In the genomic region with DNA sequence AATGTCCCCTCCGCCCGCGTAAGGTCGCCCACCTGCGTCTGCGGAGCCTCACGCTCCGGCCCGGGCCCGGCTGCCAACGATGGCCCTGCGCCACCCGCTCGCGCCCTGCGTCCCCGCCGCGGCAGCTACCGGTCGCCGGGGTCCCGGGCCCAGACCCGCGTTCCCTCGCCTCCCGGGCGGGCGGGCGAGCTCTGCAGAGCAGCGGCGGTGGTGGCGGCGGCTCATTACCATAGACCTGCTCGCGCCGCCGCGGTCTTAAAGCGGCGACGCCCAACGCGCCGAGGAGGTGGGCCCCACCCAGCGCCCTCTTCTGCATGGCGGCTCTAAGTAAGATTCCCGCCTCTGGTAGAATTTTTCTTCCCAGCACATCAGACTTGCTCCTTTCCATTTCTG, we compare ENCODE assay signal across 8 mouse cellular contexts. TPM values are rescaled to one million over a fixed set of nuclear protein-coding genes. Genes with fewer than 3 reads are reported as not detected.
DNase-seq lines count a peak whose midpoint lies in the region; ATAC-seq and TF ChIP-seq lines count a peak whose summit lies in the region.

No protein-coding gene starts in this region.

- no peak for TF ChIP-seq CTCF in testis, adult 2 months (IDR thresholded peaks at IDR 0.05; ENCODE audit: control insufficient read depth, insufficient read depth, insufficient replicate concordance, low read depth, low read length)

- WGBS in forebrain, embryonic 16.5 days = under 1% methylated on average over 48 of the region's 48 CpGs
- WGBS in liver, embryonic 16.5 days (ENCODE audit: insufficient replicate concordance) = under 1% methylated on average over 48 of the region's 48 CpGs
- under 1% methylated on average over 48 of the region's 48 CpGs for WGBS in neural tube, embryonic 14.5 days

- H3K9ac ChIP-seq in forebrain, embryonic 16.5 days (replicated peaks; ENCODE audit: low read depth, low read length) = peak overlapping the region; percentile 96
- H3K9ac ChIP-seq in liver, embryonic 16.5 days (ENCODE audit: low read depth, low read length) = peak overlapping the region; percentile 58
- H3K9ac ChIP-seq in neural tube, embryonic 14.5 days (replicated peaks; ENCODE audit: low read depth, low read length) = peak overlapping the region; percentile 93

- peaks cover 13% of the 10 kb centered on the region for H3K9me3 ChIP-seq in forebrain, embryonic 16.5 days (ENCODE audit: control insufficient read depth, low read length)
- peaks cover 8% of the 10 kb centered on the region; the same call in 1 of the 2 replicates for H3K9me3 ChIP-seq in liver, embryonic 16.5 days (replicated peaks; ENCODE audit: control insufficient read depth, low read length)
- no peaks in the 10 kb centered on the region for H3K9me3 ChIP-seq in neural tube, embryonic 14.5 days (ENCODE audit: control insufficient read depth, low read length)

- peaks cover 34% of the 10 kb centered on the region for H3K4me1 ChIP-seq in forebrain, embryonic 16.5 days (replicated peaks; ENCODE audit: control insufficient read depth, insufficient read depth, low read length)
- H3K4me1 ChIP-seq in liver, embryonic 16.5 days (ENCODE audit: control insufficient read depth, low read depth, low read length) = peaks cover 5% of the 10 kb centered on the region
- H3K4me1 ChIP-seq in neural tube, embryonic 14.5 days (ENCODE audit: control insufficient read depth, insufficient read depth, low read length) = peaks cover 30% of the 10 kb centered on the region
- H3K4me1 ChIP-seq in testis, adult 2 months (ENCODE audit: control insufficient read depth, insufficient read depth, low read length) = peaks cover 21% of the 10 kb centered on the region

- no peaks in the 10 kb centered on the region for H3K27me3 ChIP-seq in forebrain, embryonic 16.5 days (replicated peaks; ENCODE audit: control insufficient read depth, insufficient read depth, low read length)
- H3K27me3 ChIP-seq in liver, embryonic 16.5 days (ENCODE audit: control insufficient read depth, insufficient read depth, low read depth, low read length) = peaks cover 27% of the 10 kb centered on the region
- no peaks in the 10 kb centered on the region for H3K27me3 ChIP-seq in neural tube, embryonic 14.5 days (ENCODE audit: control insufficient read depth, insufficient read depth, low read length)
- no peaks in the 10 kb centered on the region for H3K27me3 ChIP-seq in testis, adult 2 months (ENCODE audit: control insufficient read depth, insufficient read depth, low read length)

- peak; percentile 29; the same call in 1 of the 2 replicates for TF ChIP-seq POLR2A in testis, adult 2 months (IDR thresholded peaks at IDR 0.05; ENCODE audit: control insufficient read depth, low read depth, low read length)

- H3K36me3 ChIP-seq in forebrain, embryonic 16.5 days (ENCODE audit: control insufficient read depth, insufficient read depth) = peaks cover 26% of the 10 kb centered on the region
- no peaks in the 10 kb centered on the region for H3K36me3 ChIP-seq in liver, embryonic 16.5 days (ENCODE audit: control insufficient read depth, insufficient read depth)
- peaks cover 15% of the 10 kb centered on the region for H3K36me3 ChIP-seq in neural tube, embryonic 14.5 days (ENCODE audit: control insufficient read depth, insufficient read depth, low read length)
- H3K36me3 ChIP-seq in testis, adult 2 months (ENCODE audit: control insufficient read depth, insufficient read depth, low read length) = no peaks in the 10 kb centered on the region

- intact Hi-C loops in heart, postnatal 14 days (cut with DNase I) = no loop called here

- peak; percentile 89 for ATAC-seq in forebrain, embryonic 16.5 days
- ATAC-seq in liver, embryonic 16.5 days (ENCODE audit: low read depth) = peak; percentile 75
- peak; percentile 88 for ATAC-seq in neural tube, embryonic 14.5 days (ENCODE audit: low read depth)

- peak overlapping the region; percentile 91 for H3K27ac ChIP-seq in forebrain, embryonic 16.5 days (ENCODE audit: low read length)
- H3K27ac ChIP-seq in liver, embryonic 16.5 days (ENCODE audit: low read length) = no peak overlapping the region
- H3K27ac ChIP-seq in neural tube, embryonic 14.5 days (ENCODE audit: low read depth, low read length) = peak overlapping the region; percentile 85
- no peak overlapping the region for H3K27ac ChIP-seq in testis, adult 2 months (ENCODE audit: control insufficient read depth, insufficient read depth, low read depth, low read length)

- peak overlapping the region; percentile 74 for H3K4me2 ChIP-seq in forebrain, embryonic 16.5 days (ENCODE audit: low read length)
- H3K4me2 ChIP-seq in liver, embryonic 16.5 days (ENCODE audit: low read depth, low read length) = peak overlapping the region; percentile 96
- peak overlapping the region; percentile 89 for H3K4me2 ChIP-seq in neural tube, embryonic 14.5 days (ENCODE audit: low read depth, low read length)

- DNase-seq in ES-CJ7 (ENCODE audit: low read depth, low spot score) = peak; percentile 73
- peak; percentile 82 for DNase-seq in cerebellum, adult 11-12 months
- peak; percentile 77 to 80 for DNase-seq in heart, postnatal 14 days
- peak; percentile 86 to 92 for DNase-seq in kidney, postnatal 4 days

- H3K4me3 ChIP-seq in forebrain, embryonic 16.5 days (replicated peaks; ENCODE audit: low read length) = peak overlapping the region; percentile 85
- H3K4me3 ChIP-seq in liver, embryonic 16.5 days (ENCODE audit: low read depth, low read length) = peak overlapping the region; percentile 62
- peak overlapping the region; percentile 94 for H3K4me3 ChIP-seq in neural tube, embryonic 14.5 days (ENCODE audit: low read depth, low read length)
- H3K4me3 ChIP-seq in testis, adult 2 months (ENCODE audit: control insufficient read depth, low read depth, low read length) = peak overlapping the region; percentile 77

RNA-seq across cellular contexts. Expression of a gene that starts 0.5 kb away (rescaled TPM):
- 46.7 and 47.3 TPM in 2 replicates for polyA plus RNA-seq in forebrain, embryonic 16.5 days (2015; fragmentation: Nextera tagmentation; extraction: Ambion mirVana)
- total RNA-seq in heart, postnatal 14 days (2021) = 1 to 10 TPM; 5.4 to 5.9 TPM
- 0.08 and 0.30 TPM in 2 replicates for polyA plus RNA-seq in liver, embryonic 16.5 days (2015; fragmentation: Nextera tagmentation; extraction: Ambion mirVana)
- polyA plus RNA-seq in neural tube, embryonic 14.5 days (2014; fragmentation: Nextera tagmentation; extraction: Ambion mirVana) = 50.4 and 56.7 TPM in 2 replicates
- polyA plus RNA-seq in testis, adult 2 months (2012; rRNA removed) = 17.0 and 17.7 TPM in 2 replicates

RNA-seq across cellular contexts. Expression of a gene that starts 29.2 kb away (rescaled TPM):
- polyA plus RNA-seq in forebrain, embryonic 16.5 days (2015; fragmentation: Nextera tagmentation; extraction: Ambion mirVana) = 230 and 238 TPM in 2 replicates
- 10 to 100 TPM; 77.8 to 81.7 TPM for total RNA-seq in heart, postnatal 14 days (2021)
- 72.6 and 76.8 TPM in 2 replicates for polyA plus RNA-seq in liver, embryonic 16.5 days (2015; fragmentation: Nextera tagmentation; extraction: Ambion mirVana)
- 223 and 244 TPM in 2 replicates for polyA plus RNA-seq in neural tube, embryonic 14.5 days (2014; fragmentation: Nextera tagmentation; extraction: Ambion mirVana)
- 13.0 and 14.4 TPM in 2 replicates for polyA plus RNA-seq in testis, adult 2 months (2012; rRNA removed)

RNA-seq across cellular contexts. Expression of a gene that starts 32.2 kb away (rescaled TPM):
- polyA plus RNA-seq in forebrain, embryonic 16.5 days (2015; fragmentation: Nextera tagmentation; extraction: Ambion mirVana) = 29.0 and 29.2 TPM in 2 replicates
- 1 to 10 TPM; 1.1 to 1.7 TPM for total RNA-seq in heart, postnatal 14 days (2021)
- 12.0 and 12.1 TPM in 2 replicates for polyA plus RNA-seq in liver, embryonic 16.5 days (2015; fragmentation: Nextera tagmentation; extraction: Ambion mirVana)
- 3.2 and 3.5 TPM in 2 replicates for polyA plus RNA-seq in neural tube, embryonic 14.5 days (2014; fragmentation: Nextera tagmentation; extraction: Ambion mirVana)
- polyA plus RNA-seq in testis, adult 2 months (2012; rRNA removed) = 0.54 and 1.1 TPM in 2 replicates

RNA-seq across cellular contexts. Expression of a gene that starts 51.1 kb away (rescaled TPM):
- polyA plus RNA-seq in forebrain, embryonic 16.5 days (2015; fragmentation: Nextera tagmentation; extraction: Ambion mirVana) = 0.16 TPM in 1 of 2 replicates, not detected in the other
- total RNA-seq in heart, postnatal 14 days (2021) = 10 to 100 TPM; 18.9 to 53.7 TPM
- polyA plus RNA-seq in liver, embryonic 16.5 days (2015; fragmentation: Nextera tagmentation; extraction: Ambion mirVana) = 0.71 and 1.0 TPM in 2 replicates
- polyA plus RNA-seq in neural tube, embryonic 14.5 days (2014; fragmentation: Nextera tagmentation; extraction: Ambion mirVana) = 0.48 TPM in 1 of 2 replicates, not detected in the other
- polyA plus RNA-seq in testis, adult 2 months (2012; rRNA removed) = 0.12 and 0.20 TPM in 2 replicates

Comparison
In these comparisons a context has a peak if more than half of its experiments do, and no peak if none do; other contexts are left out.
1. H3K27ac ChIP-seq: peak in forebrain, embryonic 16.5 days (single experiment) and neural tube, embryonic 14.5 days (single experiment); none in liver, embryonic 16.5 days (single experiment) and testis, adult 2 months (single experiment).
2. RNA of a gene that starts 0.5 kb away (polyA plus RNA-seq): 50.4 to 56.7 TPM in neural tube, embryonic 14.5 days, 46.7 to 47.3 TPM in forebrain, embryonic 16.5 days and 17.0 to 17.7 TPM in testis, adult 2 months; 0.08 to 0.30 TPM in liver, embryonic 16.5 days; every median in the first group is over 10 times any median in the second.
3. Peak in every context shown above with its lines, with median percentiles within 50 percentile points of each other: DNase-seq, ATAC-seq, H3K4me2 ChIP-seq, H3K4me3 ChIP-seq and H3K9ac ChIP-seq.